Mouse (Mus musculus) CH12.LX (cell line): ENCODE results near the gene Ano9. TPM values are rescaled to one million over a fixed set of nuclear protein-coding genes. Genes with fewer than 3 reads are reported as not detected.

Source experiments
- DNase-seq: peaks from one replicate; pipeline ENCODE4 v3.0.0-alpha.2; 2013; ENCODE audit errors: extremely low read depth
- H3K27ac ChIP-seq: 2 replicates; pipeline ENCODE4 v1.5.1; 2012; ENCODE audit warnings: low read depth, mild to moderate bottlenecking, control low read depth, moderate library complexity; ENCODE audit not compliant: insufficient read depth
- H3K27me3 ChIP-seq: replicated peaks from 2 replicates; pipeline ENCODE3; 2012; ENCODE audit warnings: inconsistent platforms
- H3K36me3 ChIP-seq, 2 experiments: replicated peaks in 1 of 2; 2 replicates each; pipeline versions ENCODE3 to v1.6.1; 2012; ENCODE audit warnings: inconsistent platforms in 1 of 2, low read length in 1 of 2, mild to moderate bottlenecking in 1 of 2, mixed read lengths in 1 of 2, moderate library complexity in 1 of 2; ENCODE audit not compliant: control insufficient read depth in 1 of 2, insufficient read depth in 1 of 2
- H3K4me1 ChIP-seq, 2 experiments: 2 replicates each; pipeline ENCODE4 v1.6.1; 2012; ENCODE audit warnings: inconsistent platforms in 1 of 2, moderate library complexity in 1 of 2; ENCODE audit not compliant: insufficient read depth in 2 of 2, control insufficient read depth in 1 of 2
- H3K4me2 ChIP-seq: 2 replicates; pipeline ENCODE4 v1.6.1; 2012; ENCODE audit warnings: low read depth, mild to moderate bottlenecking, control low read depth; ENCODE audit not compliant: poor library complexity, insufficient read depth, severe bottlenecking
- H3K4me3 ChIP-seq, 3 experiments: fragments of 150-350 bp in 1 of 3; sonication (generic) in 1 of 3; replicated peaks in 1 of 3; 2 replicates each; pipeline versions ENCODE3 to v1.5.1; 2011 to 2012; ENCODE audit warnings: low read depth in 2 of 3, low read length in 2 of 3, mild to moderate bottlenecking in 2 of 3, moderate library complexity in 2 of 3, control low read depth in 1 of 3, improper control_type of control experiment in 1 of 3, inconsistent platforms in 1 of 3, mixed read lengths in 1 of 3; ENCODE audit not compliant: poor library complexity in 1 of 3
- H3K79me2 ChIP-seq: replicated peaks from 2 replicates; pipeline ENCODE4 v1.6.1; 2012; ENCODE audit warnings: mild to moderate bottlenecking, moderate library complexity; ENCODE audit not compliant: control insufficient read depth, poor library complexity, insufficient read depth, severe bottlenecking; ENCODE audit errors: extremely low read depth
- H3K9ac ChIP-seq: 2 replicates; pipeline ENCODE4 v1.6.1; 2012; ENCODE audit warnings: low read depth, mild to moderate bottlenecking, control low read depth, moderate library complexity; ENCODE audit not compliant: insufficient read depth
- H3K9me3 ChIP-seq: replicated peaks from 2 replicates; pipeline ENCODE3; 2012; ENCODE audit warnings: low read length, inconsistent platforms, mixed read lengths
- BHLHE40 ChIP-seq: IDR thresholded peaks from 2 replicates; pipeline ENCODE4 v1.6.1; 2011; ENCODE audit warnings: mild to moderate bottlenecking, low read depth, low read length, improper control_type of control experiment
- CHD2 ChIP-seq: IDR thresholded peaks from 2 replicates; pipeline ENCODE4 v1.6.1; 2011; ENCODE audit warnings: low read length, improper control_type of control experiment
- CTCF ChIP-seq, 2 experiments: IDR thresholded peaks in 1 of 2; conservative IDR thresholded peaks in 1 of 2; 2 replicates each; pipeline ENCODE4 v1.5.1; 2011 to 2012; ENCODE audit warnings: low read depth in 2 of 2, low read length in 2 of 2, improper control_type of control experiment in 1 of 2, inconsistent platforms in 1 of 2, mild to moderate bottlenecking in 1 of 2, moderate library complexity in 1 of 2
- E2F4 ChIP-seq: IDR thresholded peaks from 2 replicates; pipeline ENCODE4 v1.6.1; 2011; ENCODE audit warnings: low read depth, low read length, improper control_type of control experiment; ENCODE audit not compliant: insufficient replicate concordance
- ELF1 ChIP-seq: IDR thresholded peaks from 2 replicates; pipeline ENCODE4 v1.6.1; 2014; ENCODE audit warnings: low read depth, mild to moderate bottlenecking, inconsistent platforms, low read length, improper control_type of control experiment
- EP300 ChIP-seq: IDR thresholded peaks from 2 replicates; pipeline ENCODE4 v1.6.1; 2011; ENCODE audit warnings: low read length, improper control_type of control experiment
- HCFC1 ChIP-seq: IDR thresholded peaks from 2 replicates; pipeline ENCODE4 v1.6.1; 2012; ENCODE audit warnings: low read depth, mild to moderate bottlenecking, inconsistent platforms, low read length, improper control_type of control experiment
- JUN ChIP-seq: IDR thresholded peaks from 2 replicates; pipeline ENCODE4 v1.6.1; 2011; ENCODE audit warnings: low read depth, mild to moderate bottlenecking, low read length, improper control_type of control experiment, moderate library complexity; ENCODE audit not compliant: insufficient read depth
- JUND ChIP-seq: conservative IDR thresholded peaks from 2 replicates; pipeline ENCODE4 v1.6.1; 2011; ENCODE audit warnings: low read depth, low read length, improper control_type of control experiment
- MAFK ChIP-seq: IDR thresholded peaks from 2 replicates; pipeline ENCODE4 v1.6.1; 2011; ENCODE audit warnings: low read length, improper control_type of control experiment; ENCODE audit not compliant: insufficient replicate concordance
- MEF2A ChIP-seq: IDR thresholded peaks from 2 replicates; pipeline ENCODE4 v1.6.1; 2014; ENCODE audit warnings: low read depth, mild to moderate bottlenecking, inconsistent platforms, low read length, improper control_type of control experiment, borderline replicate concordance
- MXI1 ChIP-seq: IDR thresholded peaks from 2 replicates; pipeline ENCODE4 v1.6.1; 2011; ENCODE audit warnings: mild to moderate bottlenecking, low read depth, low read length, improper control_type of control experiment
- NELFE ChIP-seq: IDR thresholded peaks from 2 replicates; pipeline ENCODE4 v1.6.1; 2011; ENCODE audit warnings: low read depth, low read length, improper control_type of control experiment
- NRF1 ChIP-seq: IDR thresholded peaks from 2 replicates; pipeline ENCODE4 v1.6.1; 2014; ENCODE audit warnings: low read depth, mild to moderate bottlenecking, inconsistent platforms, low read length, improper control_type of control experiment, moderate library complexity
- PAX5 ChIP-seq: IDR thresholded peaks from 2 replicates; pipeline ENCODE4 v1.6.1; 2012; ENCODE audit warnings: low read length, inconsistent platforms, mixed read lengths
- POLR2A ChIP-seq: IDR thresholded peaks from 2 replicates; pipeline ENCODE4 v1.6.1; 2011; ENCODE audit warnings: low read depth, mild to moderate bottlenecking, improper control_type of control experiment, low read length
- POLR2AphosphoS2 ChIP-seq: IDR thresholded peaks from 2 replicates; pipeline ENCODE4 v1.6.1; 2011; ENCODE audit warnings: low read depth, low read length, improper control_type of control experiment
- RAD21 ChIP-seq: IDR thresholded peaks from 2 replicates; pipeline ENCODE4 v1.6.1; 2011; ENCODE audit warnings: low read depth, mild to moderate bottlenecking, low read length, improper control_type of control experiment, moderate library complexity
- RCOR1 ChIP-seq: conservative IDR thresholded peaks from 2 replicates; pipeline ENCODE4 v1.6.1; 2012; ENCODE audit warnings: low read depth, mild to moderate bottlenecking, inconsistent platforms, low read length, improper control_type of control experiment
- SIN3A ChIP-seq: IDR thresholded peaks from 2 replicates; pipeline ENCODE4 v1.6.1; 2012; ENCODE audit warnings: low read length, improper control_type of control experiment, inconsistent platforms
- SMC3 ChIP-seq: IDR thresholded peaks from 2 replicates; pipeline ENCODE4 v1.6.1; 2011; ENCODE audit warnings: low read depth, low read length, improper control_type of control experiment
- TBP ChIP-seq: conservative IDR thresholded peaks from 2 replicates; pipeline ENCODE4 v1.6.1; 2011; ENCODE audit warnings: low read depth, low read length, improper control_type of control experiment
- UBTF ChIP-seq: IDR thresholded peaks from 2 replicates; pipeline ENCODE4 v1.6.1; 2012; ENCODE audit warnings: low read depth, mild to moderate bottlenecking, inconsistent platforms, low read length, improper control_type of control experiment, moderate library complexity
- ZC3H11A ChIP-seq: IDR thresholded peaks from 2 replicates; pipeline ENCODE4 v1.6.1; 2012; ENCODE audit warnings: low read depth, mild to moderate bottlenecking, inconsistent platforms, low read length, improper control_type of control experiment
- ZMIZ1 ChIP-seq: IDR thresholded peaks from 2 replicates; pipeline ENCODE4 v1.6.1; 2012; ENCODE audit warnings: low read depth, mild to moderate bottlenecking, inconsistent platforms, low read length, improper control_type of control experiment
- ZNF384 ChIP-seq: IDR thresholded peaks from 2 replicates; pipeline ENCODE4 v1.6.1; 2012; ENCODE audit warnings: low read depth, low read length, improper control_type of control experiment, inconsistent platforms
- dilution Hi-C: fragments of 300-500 bp; cut with MboI; formaldehyde crosslinking; loops from 2 replicates; pipeline ENCODE4 v1.14.3; 2020; ENCODE audit warnings: low sequenced_read_pairs; ENCODE audit not compliant: extremely low pct_unique_long_range_greater_than_20kb, extremely low pct_ligation_motif_present
- in situ Hi-C: fragments of 300-500 bp; cut with MboI; formaldehyde crosslinking; loops from 3 replicates; pipeline ENCODE4 v1.14.3; 2019; ENCODE audit warnings: low sequenced_read_pairs, low pct_ligation_motif_present, low pct_unique_long_range_greater_than_20kb, mixed read lengths
- polyA plus RNA-seq: library from polyadenylated mRNA; unstranded; fragments of >175 nt; gene quantifications from 2 replicates; pipeline ENCODE4 v1.2.1, GENCODE M21; 2012; ENCODE audit warnings: low read depth; ENCODE audit not compliant: insufficient read length
- total RNA-seq, 2 experiments: library from RNA; depleted of rRNA; stranded (reverse); fragments of 300-350 nt in 1 of 2; fragments of >200 nt in 1 of 2; gene quantifications; 2 replicates each; pipeline ENCODE4 v1.2.3; 2012 to 2014

The Ano9 gene
- total and polyA plus RNA-seq, 3 experiments, result 0.04 TPM; not detected in 2

DNA sequence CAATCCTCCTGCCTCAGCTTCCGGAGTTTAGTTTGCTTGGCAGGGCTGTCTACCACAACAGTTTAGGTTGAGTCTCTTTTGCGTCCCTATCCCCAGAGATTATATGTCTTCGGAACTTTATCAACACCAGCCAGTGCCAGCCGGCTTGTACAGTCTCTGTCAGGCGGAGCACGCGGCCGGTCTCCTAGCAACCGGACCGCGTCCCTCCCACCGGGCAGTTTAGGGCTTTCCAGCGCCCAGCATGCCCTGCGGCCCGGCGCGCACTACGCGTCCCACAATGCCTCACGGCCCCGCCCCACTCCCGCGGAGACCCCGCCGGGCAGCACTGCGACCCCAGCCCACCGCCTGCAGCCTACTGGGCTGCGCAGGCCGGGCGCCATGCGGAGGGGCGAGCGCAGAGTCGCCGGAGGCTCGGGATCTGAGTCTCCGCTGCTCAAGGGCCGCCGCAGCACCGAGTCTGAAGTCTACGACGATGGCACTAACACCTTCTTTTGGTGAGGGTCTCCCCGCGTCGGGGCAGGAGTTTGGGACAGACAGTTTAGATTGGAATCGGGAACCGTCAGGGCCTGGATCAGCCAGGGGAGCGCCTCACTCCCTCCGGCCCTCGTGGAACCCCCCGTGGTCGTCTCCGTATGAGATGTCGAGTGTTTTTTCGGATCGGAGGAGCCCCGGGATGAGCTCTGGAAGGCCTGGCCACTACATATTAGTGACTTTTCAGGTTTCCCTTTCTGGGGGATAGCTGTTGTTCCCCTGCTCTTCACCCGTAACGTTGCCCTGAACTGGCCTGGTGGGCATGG lies 13.6 kb upstream of the Ano9 start (continued):
- TF ChIP-seq ZC3H11A (no peak), JUN (no peak), MEF2A (0 out of 2 replicates have a peak, but pooled peaks have one; percentile 26), NRF1 (peak; percentile 52)

DNA sequence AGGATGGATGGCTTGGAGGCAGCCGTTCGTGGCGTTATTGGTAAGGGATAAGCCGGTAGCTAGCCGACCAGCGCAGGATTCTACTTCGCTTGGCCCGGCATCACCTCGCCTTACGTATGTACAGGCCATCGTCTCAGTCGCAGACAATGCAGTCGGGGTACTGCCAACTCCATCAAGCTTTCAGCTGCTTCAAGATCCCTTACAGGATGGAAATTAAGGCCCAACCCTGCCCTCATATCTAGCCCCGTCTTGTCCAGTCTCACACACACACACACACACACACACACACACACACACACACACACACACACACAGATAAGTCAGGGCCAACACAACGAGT lies 5.9 kb upstream of the Ano9 start:
- H3K4me3 ChIP-seq, result peak overlapping the region; percentile 63 to 79 (median 69)
- TF ChIP-seq POLR2AphosphoS2 (no peak), SIN3A (no peak), EP300 (no peak), CHD2 (no peak), JUND (no peak), BHLHE40 (no peak), E2F4 (no peak)
- peak overlapping the region; percentile 32 for H3K9ac ChIP-seq
- no peak for DNase-seq
- in situ Hi-C loops (no loop called here), dilution Hi-C loops (no loop called here)
- no peaks in the 10 kb centered on the region for H3K9me3 ChIP-seq
- peak overlapping the region; percentile 10; the same call in 1 of the 2 replicates for H3K4me2 ChIP-seq
- no peaks in the 10 kb centered on the region for H3K36me3 ChIP-seq
- peaks cover 6% of the 10 kb centered on the region for H3K27me3 ChIP-seq
- peak overlapping the region; percentile 17; the same call in 1 of the 2 replicates for H3K27ac ChIP-seq
- H3K4me1 ChIP-seq, result peaks cover 3 to 5% of the 10 kb centered on the region in 2 experiments
- no peaks in the 10 kb centered on the region for H3K79me2 ChIP-seq

- Histone ChIP-seq H3K9ac (peak overlapping the region; percentile 32), H3K27me3 (peaks cover 11% of the 10 kb centered on the region), H3K4me2 (peak overlapping the region; percentile 10; the same call in 1 of the 2 replicates), H3K36me3 (no peaks in the 10 kb centered on the region), H3K4me1 (peaks cover 3% of the 10 kb centered on the region in 2 experiments), H3K27ac (peak overlapping the region; percentile 17; the same call in 1 of the 2 replicates), H3K9me3 (no peaks in the 10 kb centered on the region), H3K4me3 (peak overlapping the region; percentile 63 to 79 (median 69)), H3K79me2 (no peaks in the 10 kb centered on the region)
- in situ Hi-C loops (no loop called here), dilution Hi-C loops (no loop called here)
- peak; percentile 99 for DNase-seq
- no peak for TF ChIP-seq BHLHE40
- TF ChIP-seq SMC3, result no peak
- TF ChIP-seq POLR2AphosphoS2, result no peak
- no peak for TF ChIP-seq ZMIZ1
- no peak for TF ChIP-seq MAFK
- TF ChIP-seq MEF2A, result no peak
- no peak for TF ChIP-seq RAD21
- TF ChIP-seq E2F4, result no peak
- no peak for TF ChIP-seq PAX5
- no peak for TF ChIP-seq CHD2
- TF ChIP-seq TBP, result 0 out of 2 replicates have a peak, but pooled peaks have one; percentile 39
- TF ChIP-seq RCOR1, result no peak
- no peak for TF ChIP-seq JUND
- no peak; the same call in 1 of the 2 replicates for TF ChIP-seq ELF1
- no peak for TF ChIP-seq MXI1
- peak; percentile 24; the same call in 1 of the 2 replicates for TF ChIP-seq HCFC1
- TF ChIP-seq EP300, result no peak
- no peak for TF ChIP-seq ZNF384
- peak; percentile 82 for TF ChIP-seq NELFE
- TF ChIP-seq POLR2A, result peak; percentile 75
- TF ChIP-seq UBTF, result no peak
- peak in 1 of 2 experiments; percentile 19; a peak in 1 of 4 replicates for TF ChIP-seq CTCF (conservative IDR thresholded peaks at IDR 0.05 in 1 of 2, IDR thresholded peaks at IDR 0.05 in 1 of 2; ENCODE audit: low read depth in 2 of 2, low read length in 2 of 2)
- no peak for TF ChIP-seq ZC3H11A
- TF ChIP-seq SIN3A, result no peak
Measured at GRCm38 (mm10) chr7:141122689-141123516, 5.3 kb upstream of the Ano9 start.
